Mouse (Mus musculus): ENCODE data around the gene Wdr19.

DNA sequence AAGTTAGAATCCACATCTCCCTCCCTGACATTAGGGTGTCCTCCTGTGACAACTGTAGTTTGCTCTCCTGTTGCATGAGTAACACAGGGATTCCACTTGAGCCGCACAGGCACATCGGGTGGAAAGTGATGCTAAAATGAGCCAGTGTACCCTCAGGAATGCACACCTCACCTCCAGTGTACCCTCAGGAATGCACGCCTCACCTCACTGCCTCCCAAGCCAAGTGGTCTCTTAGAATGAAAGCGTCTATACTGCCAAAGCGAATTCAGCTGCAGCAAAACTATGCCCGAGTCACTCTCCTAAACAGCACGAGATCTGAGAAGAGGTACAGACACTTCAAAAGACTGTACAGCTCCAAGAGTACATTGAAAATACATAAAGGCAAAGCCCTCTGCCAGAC is 21.5 kb downstream of the Wdr19 start:
- TF ChIP-seq GATA1 (IDR thresholded peaks at IDR 0.05; ENCODE audit: borderline replicate concordance, low read length) (no peak), FLI1 (IDR thresholded peaks at IDR 0.05; ENCODE audit: low read length) (no peak)

Data from megakaryocyte, embryonic 14.5 days (primary cell).